ENCODE assay signal across 8 mouse cellular contexts in the genomic region with DNA sequence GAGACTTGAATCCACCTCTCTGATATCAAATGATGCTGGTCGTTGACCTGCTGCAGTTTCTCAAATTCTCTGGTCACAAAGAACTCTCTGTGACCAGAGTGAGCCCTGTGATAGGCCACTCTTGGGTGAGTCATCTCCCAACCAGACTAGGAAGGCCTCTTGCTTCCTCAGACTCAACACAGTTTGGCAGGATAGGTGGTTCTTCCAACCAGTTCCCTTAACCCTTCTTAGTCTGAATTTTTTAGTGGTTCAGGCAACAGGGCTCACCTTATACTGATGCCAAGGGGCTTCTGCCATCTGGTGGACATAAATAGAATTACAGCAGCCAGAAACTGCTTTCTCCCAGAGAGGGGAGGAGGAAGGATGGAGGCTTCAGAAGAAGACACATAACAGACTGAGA. TPM values are rescaled to one million over a fixed set of nuclear protein-coding genes. Genes with fewer than 3 reads are reported as not detected.
A peak's percentile ranks its signal among the peaks of the same experiment; 100 is the strongest.
DNase-seq lines count a peak whose midpoint lies in the region; ATAC-seq and TF ChIP-seq lines count a peak whose summit lies in the region.

No protein-coding gene starts in this region.

- H3K4me2 ChIP-seq in lung, postnatal 0 days (replicated peaks; ENCODE audit: low read depth, low read length): no peak overlapping the region

- peaks cover 32% of the 10 kb centered on the region for H3K4me1 ChIP-seq in liver, adult 2 months (ENCODE audit: control insufficient read depth, insufficient read depth, low read length)
- peaks cover 20% of the 10 kb centered on the region for H3K4me1 ChIP-seq in cerebellum, adult 2 months (ENCODE audit: control insufficient read depth, insufficient read depth, low read length)
- peaks cover 25% of the 10 kb centered on the region for H3K4me1 ChIP-seq in hindbrain, embryonic 10.5 days (replicated peaks)
- H3K4me1 ChIP-seq in lung, postnatal 0 days (ENCODE audit: insufficient read depth, low read depth, low read length): peaks cover 23% of the 10 kb centered on the region

- H3K4me3 ChIP-seq in liver, adult 2 months (ENCODE audit: insufficient read depth, low read depth, low read length): no peak overlapping the region
- no peak overlapping the region for H3K4me3 ChIP-seq in cerebellum, adult 2 months (replicated peaks; ENCODE audit: insufficient read depth, low read depth, low read length)
- no peak overlapping the region for H3K4me3 ChIP-seq in hindbrain, embryonic 10.5 days
- no peak overlapping the region for H3K4me3 ChIP-seq in lung, postnatal 0 days (ENCODE audit: low read depth, low read length)

- H3K79me2 ChIP-seq in liver, adult 2 months (ENCODE audit: control insufficient read depth, insufficient read depth, low read length): peaks cover 11% of the 10 kb centered on the region

- peak; percentile 94 for DNase-seq in liver, adult 2 months (ENCODE audit: extremely low read depth, low read depth, low spot score)
- no peak for DNase-seq in liver
- DNase-seq in cerebellum, adult 2 months: peak; percentile 81 to 90
- DNase-seq in hindbrain, embryonic 10.5 days (ENCODE audit: low spot score): peak; percentile 53
- peak; percentile 63 for DNase-seq in layer of hippocampus, adult 9-10 months (ENCODE audit: low spot score)
- peak; percentile 98 for DNase-seq in lung, postnatal 0 days (ENCODE audit: low spot score)
- DNase-seq in right cerebral cortex, postnatal 10 days (ENCODE audit: low spot score in 2 of 2): peak; percentile 81 to 83

- H3K9ac ChIP-seq in liver, adult 2 months (ENCODE audit: low read depth, low read length): no peak overlapping the region
- H3K9ac ChIP-seq in lung, postnatal 0 days (replicated peaks; ENCODE audit: low read depth): no peak overlapping the region

- peak overlapping the region; percentile 15 for H3K27ac ChIP-seq in liver, adult 2 months (replicated peaks; ENCODE audit: insufficient read depth, low read depth, low read length)
- peak overlapping the region; percentile 48; the same call in 1 of the 2 replicates for H3K27ac ChIP-seq in cerebellum, adult 2 months (ENCODE audit: insufficient read depth, low read length)
- H3K27ac ChIP-seq in hindbrain, embryonic 10.5 days: no peak overlapping the region
- peak overlapping the region; percentile 62; the same call in 1 of the 2 replicates for H3K27ac ChIP-seq in lung, postnatal 0 days (ENCODE audit: low read length)

- ATAC-seq in frontal cortex, adult (ENCODE audit: low TSS enrichment): peak; percentile 60
- peak; percentile 84 for ATAC-seq in lung, postnatal 0 days

- no peaks in the 10 kb centered on the region for H3K9me3 ChIP-seq in hindbrain, embryonic 10.5 days
- no peaks in the 10 kb centered on the region for H3K9me3 ChIP-seq in lung, postnatal 0 days (ENCODE audit: low read length)

- WGBS in liver, adult 2 months: 0% methylated on average over 1 of the region's 1 CpGs
- 0% methylated on average over 1 of the region's 1 CpGs for WGBS in cerebellum, adult 2 months
- 66% methylated on average over 1 of the region's 1 CpGs for WGBS in hindbrain, embryonic 10.5 days
- 0% methylated on average over 1 of the region's 1 CpGs for WGBS in lung, postnatal 0 days

- TF ChIP-seq CTCF in liver, adult 2 months (IDR thresholded peaks at IDR 0.05; ENCODE audit: low read depth, low read length): peak; percentile 27; the same call in 1 of the 2 replicates
- TF ChIP-seq CTCF in cerebellum, adult 2 months (IDR thresholded peaks at IDR 0.05; ENCODE audit: borderline replicate concordance, insufficient read depth, low read depth, low read length): peak; percentile 61; the same call in 1 of the 2 replicates
- peak; percentile 95 for TF ChIP-seq CTCF in lung, postnatal 0 days (IDR thresholded peaks at IDR 0.05)

- no peak for TF ChIP-seq POLR2A in liver, adult 2 months (IDR thresholded peaks at IDR 0.05; ENCODE audit: extremely low read depth, insufficient read depth, low read length)
- TF ChIP-seq POLR2A in cerebellum, adult 2 months (IDR thresholded peaks at IDR 0.05; ENCODE audit: borderline replicate concordance, insufficient read depth, low read length): no peak

- H3K27me3 ChIP-seq in liver, adult 2 months (ENCODE audit: control insufficient read depth, insufficient read depth, low read length): no peaks in the 10 kb centered on the region
- H3K27me3 ChIP-seq in cerebellum, adult 2 months (ENCODE audit: control insufficient read depth, insufficient read depth, low read length): no peaks in the 10 kb centered on the region
- H3K27me3 ChIP-seq in hindbrain, embryonic 10.5 days (ENCODE audit: insufficient read depth, poor library complexity, severe bottlenecking): no peaks in the 10 kb centered on the region
- H3K27me3 ChIP-seq in lung, postnatal 0 days (replicated peaks; ENCODE audit: insufficient read depth, low read length): no peaks in the 10 kb centered on the region

- peaks cover 17% of the 10 kb centered on the region for H3K36me3 ChIP-seq in liver, adult 2 months (ENCODE audit: control insufficient read depth, insufficient read depth, low read length)
- peaks cover 23% of the 10 kb centered on the region for H3K36me3 ChIP-seq in hindbrain, embryonic 10.5 days
- 0 out of 2 replicates have a peak, but pooled peaks cover under 1% of the 10 kb centered on the region for H3K36me3 ChIP-seq in lung, postnatal 0 days (ENCODE audit: insufficient read depth, low read length)

- peak; percentile 78 for TF ChIP-seq EP300 in lung, postnatal 0 days (IDR thresholded peaks at IDR 0.05)

RNA-seq across cellular contexts. Expression of gene Phyhd1, which starts 4.1 kb away (rescaled TPM):
- total RNA-seq in liver, adult 2 months (2014; rRNA removed): 87.4 and 97.7 TPM in 2 replicates
- polyA plus RNA-seq in liver, adult 2 months (2012; rRNA removed): 154 and 158 TPM in 2 replicates
- polyA plus RNA-seq in cerebellum, adult 2 months (2012; rRNA removed): 25.7 and 30.2 TPM in 2 replicates
- 3.1 and 5.5 TPM in 2 replicates for polyA plus RNA-seq in hindbrain, embryonic 10.5 days (2016; fragmentation: Nextera tagmentation; extraction: Ambion mirVana)
- 9.5 and 13.4 TPM in 2 replicates for polyA plus RNA-seq in lung, postnatal 0 days (2015; fragmentation: Nextera tagmentation; extraction: Ambion mirVana)

RNA-seq across cellular contexts. Expression of gene Gm28038, which starts 10.7 kb away (rescaled TPM):
- not detected in 2 replicates for total RNA-seq in liver, adult 2 months (2014; rRNA removed)
- polyA plus RNA-seq in liver, adult 2 months (2012; rRNA removed): not detected in 2 replicates
- polyA plus RNA-seq in cerebellum, adult 2 months (2012; rRNA removed): not detected in 2 replicates
- not detected in 2 replicates for polyA plus RNA-seq in hindbrain, embryonic 10.5 days (2016; fragmentation: Nextera tagmentation; extraction: Ambion mirVana)
- not detected in 2 replicates for polyA plus RNA-seq in lung, postnatal 0 days (2015; fragmentation: Nextera tagmentation; extraction: Ambion mirVana)

RNA-seq across cellular contexts. Expression of gene Dolk, which starts 16.0 kb away (rescaled TPM):
- total RNA-seq in liver, adult 2 months (2014; rRNA removed): 12.2 and 14.7 TPM in 2 replicates
- 20.3 and 20.6 TPM in 2 replicates for polyA plus RNA-seq in liver, adult 2 months (2012; rRNA removed)
- 20.8 and 21.8 TPM in 2 replicates for polyA plus RNA-seq in cerebellum, adult 2 months (2012; rRNA removed)
- 25.7 and 26.6 TPM in 2 replicates for polyA plus RNA-seq in hindbrain, embryonic 10.5 days (2016; fragmentation: Nextera tagmentation; extraction: Ambion mirVana)
- polyA plus RNA-seq in lung, postnatal 0 days (2015; fragmentation: Nextera tagmentation; extraction: Ambion mirVana): 24.1 TPM in 2 replicates

RNA-seq across cellular contexts. Expression of gene Nup188, which starts 16.1 kb away (rescaled TPM):
- total RNA-seq in liver, adult 2 months (2014; rRNA removed): 4.1 and 6.2 TPM in 2 replicates
- polyA plus RNA-seq in liver, adult 2 months (2012; rRNA removed): 6.0 and 9.6 TPM in 2 replicates
- polyA plus RNA-seq in cerebellum, adult 2 months (2012; rRNA removed): 19.4 and 22.9 TPM in 2 replicates
- polyA plus RNA-seq in hindbrain, embryonic 10.5 days (2016; fragmentation: Nextera tagmentation; extraction: Ambion mirVana): 62.2 and 62.6 TPM in 2 replicates
- polyA plus RNA-seq in lung, postnatal 0 days (2015; fragmentation: Nextera tagmentation; extraction: Ambion mirVana): 8.9 and 9.9 TPM in 2 replicates

RNA-seq across cellular contexts. Expression of gene Gm28035, which starts 29.8 kb away (rescaled TPM):
- total RNA-seq in liver, adult 2 months (2014; rRNA removed): 4.2 and 5.1 TPM in 2 replicates
- 5.9 and 8.6 TPM in 2 replicates for polyA plus RNA-seq in liver, adult 2 months (2012; rRNA removed)
- 8.5 and 8.6 TPM in 2 replicates for polyA plus RNA-seq in cerebellum, adult 2 months (2012; rRNA removed)
- 0.10 TPM in 1 of 2 replicates, not detected in the other for polyA plus RNA-seq in hindbrain, embryonic 10.5 days (2016; fragmentation: Nextera tagmentation; extraction: Ambion mirVana)
- 0.12 and 0.21 TPM in 2 replicates for polyA plus RNA-seq in lung, postnatal 0 days (2015; fragmentation: Nextera tagmentation; extraction: Ambion mirVana)

Comparison
In these comparisons a context has a peak if more than half of its experiments do, and no peak if none do; other contexts are left out.
1. CTCF ChIP-seq: peak in every context shown above with its lines; median percentile 95 in lung, postnatal 0 days; 61 in cerebellum, adult 2 months; 27 in liver, adult 2 months.